Mouse (Mus musculus) frontal cortex, postnatal 14 days (tissue): Measurements from ENCODE around the gene Acad9.
"Not testable (repeated sequence)": the region's sequence is repeated elsewhere in the genome, so short reads cannot be mapped to it uniquely, and the experiment has no call there.

Source experiments
- DNase-seq, 2 experiments: peaks; one replicate each; pipeline ENCODE4 v3.0.0; 2022; ENCODE audit warnings: low spot score in 2 of 2

Acad9 gene

GRCm38 (mm10) chr3:36087591-36087990 lies 21.8 kb downstream of the Acad9 start:
- no peak for DNase-seq

DNA sequence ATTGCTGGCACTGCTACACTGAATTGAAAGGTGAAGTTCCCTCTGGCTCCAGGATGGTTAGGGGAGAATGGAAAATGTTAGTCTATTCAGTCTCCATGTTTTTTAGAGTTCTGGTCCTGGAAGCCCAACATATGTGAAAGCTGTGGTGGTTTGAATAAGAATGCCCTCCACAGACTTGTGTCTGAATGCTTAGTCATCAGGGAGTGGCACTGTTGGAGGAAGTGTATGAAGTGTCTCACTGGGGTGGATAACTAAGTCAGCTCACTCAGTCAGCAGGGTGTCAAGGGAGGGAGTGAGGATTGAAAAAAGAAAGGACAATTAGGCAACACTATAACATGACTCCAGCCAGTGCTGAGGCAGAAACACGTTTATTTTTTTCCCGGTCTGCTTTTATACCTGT lies 29.6 kb downstream of the Acad9 start:
- no peak for DNase-seq

DNA sequence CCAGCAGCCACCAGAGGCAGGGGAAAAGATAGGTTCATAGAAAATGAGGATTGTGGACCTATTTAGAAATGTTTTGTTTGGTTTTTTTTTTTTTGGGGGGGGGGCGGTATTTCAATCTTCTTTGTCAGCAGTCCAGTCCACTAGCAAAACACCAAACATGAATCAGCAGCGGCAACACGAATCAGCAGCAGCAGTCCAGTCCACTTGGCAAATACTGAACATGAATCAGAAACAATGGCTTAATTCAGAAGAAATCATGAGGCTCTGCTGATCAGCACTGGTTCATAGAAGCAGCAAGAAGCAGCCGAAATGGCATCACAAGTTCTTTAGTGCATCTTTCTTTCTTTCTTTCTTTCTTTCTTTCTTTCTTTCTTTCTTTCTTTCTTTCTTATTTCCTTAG lies 50.3 kb downstream of the Acad9 start:
- DNase-seq: no peak

DNA sequence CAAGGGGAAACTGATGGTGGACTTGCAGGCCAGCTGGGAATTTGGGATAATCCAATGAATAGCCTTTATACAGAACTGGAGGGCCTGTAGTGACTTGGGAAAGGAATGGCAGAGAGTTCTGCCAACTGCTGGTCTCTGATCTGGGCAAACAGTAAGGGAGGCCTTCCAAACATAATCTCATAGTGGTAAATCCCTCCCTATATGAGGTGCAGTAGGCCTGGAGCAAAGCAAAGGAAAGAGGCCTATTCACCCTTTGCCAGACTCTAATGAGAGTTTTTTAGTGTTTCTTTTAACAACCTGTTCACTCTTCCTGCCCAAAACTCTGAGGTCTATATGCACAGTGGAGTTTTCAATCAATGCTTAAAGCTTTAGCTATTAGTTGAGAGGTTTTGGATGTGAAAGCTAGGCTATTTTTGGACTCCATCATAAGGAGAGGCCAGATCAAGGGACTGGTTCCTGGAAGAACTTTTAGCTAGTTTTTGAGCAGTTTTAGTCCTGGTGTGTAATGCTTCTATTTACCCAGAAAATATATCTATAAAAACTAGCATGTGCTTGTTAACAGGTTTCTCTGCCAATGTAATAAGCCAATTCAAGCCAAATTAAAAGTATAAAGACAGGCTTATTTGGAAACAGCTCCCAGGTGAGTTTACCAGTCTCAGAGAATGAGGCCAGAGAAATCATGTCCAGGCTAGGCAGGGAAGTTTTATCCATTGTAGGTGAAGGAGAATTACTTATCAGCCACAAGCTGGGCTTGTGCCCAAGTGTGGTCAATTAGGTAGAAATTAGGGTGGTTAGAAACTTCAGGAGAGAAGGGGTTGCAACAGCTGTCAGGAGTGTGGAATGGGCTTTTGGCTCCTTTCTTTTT lies 54.1 kb downstream of the Acad9 start:
- no peak for DNase-seq

GRCm38 (mm10) chr3:36126176-36126575 lies 60.4 kb downstream of the Acad9 start:
- not testable (repeated sequence) for DNase-seq

GRCm38 (mm10) chr3:36136152-36136551 lies 70.4 kb downstream of the Acad9 start:
- DNase-seq: no peak

- DNase-seq: no peak
Observed at GRCm38 (mm10) chr3:36137560-36137959, 71.8 kb downstream of the Acad9 start.

DNA sequence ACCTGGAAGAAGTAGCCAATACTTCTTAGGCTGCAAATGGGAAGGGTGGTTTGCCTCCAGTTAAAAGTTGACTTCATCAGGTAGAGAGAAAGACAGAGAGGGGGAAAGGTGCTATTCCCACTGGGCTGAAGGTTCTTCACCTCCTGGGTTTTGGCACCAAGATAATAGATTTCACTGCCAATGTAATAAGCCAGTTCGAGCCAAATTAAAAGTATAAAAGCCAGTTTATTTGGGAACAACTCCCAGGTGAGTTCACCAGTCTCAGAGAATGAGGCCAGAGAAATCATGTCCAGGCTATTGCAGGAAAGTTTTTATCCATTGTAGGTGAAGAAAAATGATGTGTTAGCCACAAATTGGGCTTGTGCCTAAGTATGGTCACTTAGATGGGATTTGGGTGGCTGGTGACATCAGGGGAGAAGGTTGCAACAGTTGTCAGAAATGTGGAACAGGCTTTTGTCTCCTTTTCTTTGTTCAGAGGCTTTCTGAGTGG lies 72.4 kb downstream of the Acad9 start:
- DNase-seq: no peak

DNA sequence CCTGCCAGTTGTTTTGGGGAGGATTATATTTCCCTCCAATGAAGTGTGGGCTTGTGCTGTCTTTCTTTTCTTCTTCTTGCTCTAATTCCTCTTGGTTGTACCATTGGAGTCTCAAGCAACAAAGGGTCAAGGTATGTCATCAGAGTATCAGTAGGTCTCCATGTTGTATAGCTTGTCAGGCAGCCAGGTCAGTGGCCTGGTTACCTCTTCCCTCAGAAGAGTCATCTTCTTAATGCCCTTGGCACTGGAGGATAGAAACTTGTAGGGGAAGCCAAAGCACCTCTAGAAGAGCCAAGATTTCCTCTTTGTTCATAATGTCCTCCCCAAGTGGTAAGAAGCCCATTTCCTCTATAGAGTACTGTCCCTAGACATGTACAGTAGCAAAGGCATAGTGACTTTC lies 73.2 kb downstream of the Acad9 start:
- DNase-seq: no peak
